Mouse (Mus musculus) heart, embryonic 16.5 days (tissue): ENCODE measurements around the gene Trim62. TPM values are rescaled to one million over a fixed set of nuclear protein-coding genes. Genes with fewer than 3 reads are reported as not detected.

ENCODE experiments used
- ATAC-seq: fragments of 200-750 bp; cut with Nextera tagmentation; replicated peaks from 2 replicates; pipeline ENCODE4 v1.8.0; 2017; ENCODE audit warnings: moderate number of reproducible peaks; ENCODE audit not compliant: insufficient read depth, low FRiP score; ENCODE audit errors: extremely low read depth
- H3K27ac ChIP-seq: fragments of 300-500 bp; sonication (generic); 2 replicates; pipeline ENCODE4 v1.5.1; 2014; ENCODE audit warnings: mild to moderate bottlenecking, low read length, control low read depth, moderate library complexity
- H3K27me3 ChIP-seq: fragments of 300-500 bp; sonication (generic); 2 replicates; pipeline ENCODE4 v1.6.1; 2014; ENCODE audit warnings: low read length, mixed read lengths; ENCODE audit not compliant: control insufficient read depth, insufficient read depth
- H3K36me3 ChIP-seq: fragments of 300-500 bp; sonication (generic); 2 replicates; pipeline ENCODE4 v1.6.1; 2014; ENCODE audit not compliant: control insufficient read depth, insufficient read depth
- H3K4me1 ChIP-seq: fragments of 300-500 bp; sonication (generic); 2 replicates; pipeline ENCODE4 v1.6.1; 2014; ENCODE audit warnings: low read length, mixed read lengths; ENCODE audit not compliant: control insufficient read depth, insufficient read depth
- H3K4me2 ChIP-seq: fragments of 300-500 bp; sonication (generic); 2 replicates; pipeline ENCODE4 v1.6.1; 2014; ENCODE audit warnings: low read depth, mild to moderate bottlenecking, control low read depth, low read length
- H3K4me3 ChIP-seq: fragments of 300-500 bp; sonication (generic); 2 replicates; pipeline ENCODE4 v1.5.1; 2014; ENCODE audit warnings: mild to moderate bottlenecking, control low read depth, low read length
- H3K9ac ChIP-seq: fragments of 300-500 bp; sonication (generic); 2 replicates; pipeline ENCODE4 v1.6.1; 2014; ENCODE audit warnings: low read length, control low read depth
- H3K9me3 ChIP-seq: fragments of 300-500 bp; sonication (generic); replicated peaks from 2 replicates; pipeline ENCODE4 v1.6.1; 2016; ENCODE audit warnings: low read length; ENCODE audit not compliant: control insufficient read depth
- WGBS: fragments of 180-500 bp; shearing (Covaris S2); extraction: QIAGEN DNeasy Blood & Tissue Kit; methylation state at CpG from one replicate; pipeline ENCODE4 v1.1.7; 2014; 5-methylcytosine and 5-hydroxymethylcytosine counted together
- polyA plus RNA-seq: library from polyadenylated mRNA; unstranded; fragments of >200 nt; fragmentation: Nextera tagmentation; extraction: Ambion mirVana; gene quantifications from 2 replicates; pipeline ENCODE4 v1.2.1, GENCODE M21; 2015

The Trim62 gene
- polyA plus RNA-seq, 1 experiment from 2014 or later = 1.6 TPM

DNA sequence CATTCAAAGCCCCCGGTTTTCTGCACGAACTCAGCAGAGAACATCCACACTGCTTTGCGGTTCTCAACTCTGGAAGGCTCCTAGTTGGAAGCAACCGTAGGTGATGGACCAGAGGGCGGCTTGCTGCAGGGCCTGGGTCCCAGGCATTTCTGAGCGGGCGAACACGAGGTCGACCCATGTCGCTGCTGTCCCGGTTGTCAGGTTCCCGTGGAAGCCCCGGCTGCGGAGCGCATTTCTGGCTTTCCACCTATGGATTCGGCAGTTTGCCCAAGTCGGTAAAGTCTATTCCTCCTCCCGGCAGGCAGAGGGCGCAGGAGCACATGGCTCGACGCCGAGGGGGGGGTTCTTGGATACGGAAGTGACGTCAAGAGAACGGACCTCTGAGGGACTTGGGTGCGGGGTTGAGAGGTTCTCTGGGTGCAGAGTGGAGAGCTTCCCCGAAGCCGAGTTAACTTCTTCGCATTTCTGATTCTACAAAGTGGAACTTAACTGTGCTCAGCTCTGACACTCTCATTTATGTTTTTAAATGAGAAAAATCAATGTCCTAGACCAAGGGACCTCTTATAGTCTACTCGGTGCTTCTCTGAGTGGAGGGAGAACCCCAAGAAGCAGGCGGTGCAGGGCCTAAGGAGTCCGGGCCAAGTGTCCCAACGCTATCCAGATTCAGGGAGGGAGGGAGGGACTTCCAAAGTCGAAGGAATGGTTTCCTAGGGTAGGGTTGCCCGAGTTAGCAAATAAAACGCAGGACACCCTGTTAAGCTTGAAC lies 41.6 kb downstream of the Trim62 start:
- Histone ChIP-seq H3K4me3 (peak overlapping the region; percentile 52), H3K27me3 (no peaks in the 10 kb centered on the region), H3K9ac (peak overlapping the region; percentile 60), H3K36me3 (no peaks in the 10 kb centered on the region), H3K27ac (no peak overlapping the region), H3K4me2 (peak overlapping the region; percentile 72), H3K9me3 (no peaks in the 10 kb centered on the region), H3K4me1 (no peaks in the 10 kb centered on the region)
- 14% methylated on average over 36 of the region's 36 CpGs for WGBS
- peak; percentile 82; the same call in 1 of the 2 replicates for ATAC-seq

DNA sequence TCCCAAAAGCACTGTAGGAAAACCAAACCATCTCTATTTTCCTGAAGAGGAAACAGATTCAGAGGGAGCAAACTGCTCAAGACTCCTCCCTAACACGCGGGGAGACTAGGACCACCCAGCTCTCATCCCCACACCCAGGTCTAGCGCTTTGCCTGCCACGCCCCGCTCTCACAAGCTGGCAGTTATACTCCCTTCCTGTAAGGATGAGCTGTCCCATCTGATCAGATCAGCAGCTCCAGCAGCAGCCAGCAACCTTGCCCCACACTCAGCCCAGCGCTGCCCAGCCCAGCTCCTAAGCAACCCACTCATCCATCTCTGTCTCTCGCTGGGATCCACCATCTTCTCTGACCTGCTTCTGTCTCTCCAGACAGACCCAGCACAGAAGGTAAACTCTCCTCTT lies 49.4 kb downstream of the Trim62 start:
- Histone ChIP-seq H3K9me3 (no peaks in the 10 kb centered on the region), H3K27ac (no peak overlapping the region), H3K4me1 (no peaks in the 10 kb centered on the region), H3K4me2 (no peak overlapping the region), H3K4me3 (no peak overlapping the region), H3K27me3 (no peaks in the 10 kb centered on the region), H3K9ac (no peak overlapping the region), H3K36me3 (no peaks in the 10 kb centered on the region)
- 60% methylated on average over 7 of the region's 7 CpGs for WGBS
- no peak for ATAC-seq

DNA sequence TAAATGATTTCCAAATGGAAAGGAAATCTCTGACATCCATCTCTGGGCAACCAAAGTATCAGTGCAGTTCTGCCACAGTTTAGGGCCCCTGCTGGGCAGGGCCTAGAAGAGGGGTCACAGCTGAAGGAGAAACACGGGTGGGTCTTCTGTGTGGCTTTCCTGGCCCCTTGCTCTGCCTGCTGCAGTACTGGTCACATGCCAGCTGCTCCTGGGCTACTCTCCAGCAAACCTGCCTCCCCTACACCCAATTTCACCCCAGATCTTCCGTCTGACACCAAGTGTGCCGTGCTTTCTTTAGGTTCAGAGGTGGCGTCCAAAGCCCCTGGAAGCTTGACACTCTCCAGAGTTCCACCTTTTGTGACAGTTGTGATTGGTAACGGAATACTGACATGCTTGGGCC lies 52.2 kb downstream of the Trim62 start:
- WGBS = 52% methylated on average over 5 of the region's 5 CpGs
- no peak for ATAC-seq
- no peak overlapping the region for H3K27ac ChIP-seq

DNA sequence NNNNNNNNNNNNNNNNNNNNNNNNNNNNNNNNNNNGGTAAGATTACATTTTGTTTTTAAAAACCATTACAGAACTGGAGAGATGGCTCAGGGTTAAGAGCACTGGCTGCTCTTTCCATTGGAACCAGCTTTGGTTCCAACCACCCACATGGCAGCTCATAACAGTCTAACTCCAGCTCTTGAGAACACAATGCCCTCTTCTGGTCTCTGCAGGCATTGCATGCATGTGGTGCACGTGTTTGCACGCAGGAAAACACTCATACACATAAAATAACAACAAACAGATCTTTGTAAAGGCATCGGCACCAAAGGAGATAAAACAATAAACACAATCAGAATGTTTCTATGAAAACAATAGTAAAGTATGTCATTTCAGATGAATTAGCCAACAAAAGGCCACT lies 59.0 kb downstream of the Trim62 start:
- Histone ChIP-seq H3K36me3 (no peaks in the 10 kb centered on the region; the same call in 1 of the 2 replicates), H3K4me1 (0 out of 2 replicates have a peak, but pooled peaks cover 1% of the 10 kb centered on the region), H3K27ac (no peak overlapping the region), H3K27me3 (no peaks in the 10 kb centered on the region), H3K4me2 (no peak overlapping the region), H3K4me3 (no peak overlapping the region), H3K9me3 (no peaks in the 10 kb centered on the region), H3K9ac (no peak overlapping the region)
- no peak for ATAC-seq
- WGBS = 53% methylated on average over 3 of the region's 3 CpGs

More for the DNA sequence above, 52.2 kb downstream of the Trim62 start:
- Histone ChIP-seq H3K9me3 (no peaks in the 10 kb centered on the region), H3K4me2 (no peak overlapping the region), H3K27me3 (no peaks in the 10 kb centered on the region), H3K4me3 (no peak overlapping the region), H3K36me3 (no peaks in the 10 kb centered on the region), H3K9ac (no peak overlapping the region), H3K4me1 (no peaks in the 10 kb centered on the region)

GRCm38 (mm10) chr4:128946736-128947135 lies 63.4 kb downstream of the Trim62 start:
- Histone ChIP-seq H3K9me3 (no peaks in the 10 kb centered on the region), H3K9ac (no peak overlapping the region), H3K27me3 (0 out of 2 replicates have a peak, but pooled peaks cover 2% of the 10 kb centered on the region), H3K4me2 (no peak overlapping the region), H3K4me3 (no peak overlapping the region), H3K27ac (no peak overlapping the region), H3K4me1 (0 out of 2 replicates have a peak, but pooled peaks cover 4% of the 10 kb centered on the region), H3K36me3 (no peaks in the 10 kb centered on the region; the same call in 1 of the 2 replicates)
- 81% methylated on average over 9 of the region's 9 CpGs for WGBS
- no peak for ATAC-seq

DNA sequence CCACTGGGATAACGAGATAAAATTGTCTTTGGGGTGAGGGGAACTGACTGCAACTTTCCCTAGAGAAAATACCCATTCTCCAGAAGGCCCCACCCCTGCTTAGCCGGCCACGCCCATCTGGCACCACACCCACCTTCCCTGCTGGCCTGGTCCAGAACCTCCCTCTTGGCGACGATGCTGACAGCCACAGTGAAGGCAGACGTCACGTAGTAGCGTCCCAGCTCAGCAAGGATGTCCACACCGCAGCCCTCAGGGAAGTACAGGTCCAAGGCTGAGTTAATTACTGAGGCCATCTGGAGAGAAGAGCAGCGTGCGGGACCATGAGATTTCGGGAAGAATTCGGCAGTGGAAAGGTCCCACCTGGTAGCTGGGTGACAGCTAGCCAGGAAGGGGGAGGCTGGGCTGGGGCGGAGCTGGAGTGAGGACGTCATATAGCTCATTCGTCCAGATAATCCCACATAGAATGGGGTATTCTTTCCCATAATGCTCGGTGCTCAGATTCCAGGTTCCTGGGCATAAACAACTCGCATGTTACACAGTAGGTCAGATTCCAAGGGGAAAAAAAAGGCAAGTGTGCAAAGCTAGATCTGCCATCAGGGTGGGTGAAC lies 64.0 kb downstream of the Trim62 start:
- 15% methylated on average over 18 of the region's 18 CpGs for WGBS

GRCm38 (mm10) chr4:128948137-128948674 lies 64.8 kb downstream of the Trim62 start:
- H3K9me3 ChIP-seq = no peaks in the 10 kb centered on the region
- H3K4me3 ChIP-seq = no peak overlapping the region
- 30% methylated on average over 6 of the region's 6 CpGs for WGBS
- no peak overlapping the region for H3K4me2 ChIP-seq
- no peak overlapping the region for H3K27ac ChIP-seq
- H3K36me3 ChIP-seq = no peaks in the 10 kb centered on the region
- 0 out of 2 replicates have a peak, but pooled peaks cover 4% of the 10 kb centered on the region for H3K4me1 ChIP-seq
- no peak for ATAC-seq
- H3K9ac ChIP-seq = no peak overlapping the region
- 0 out of 2 replicates have a peak, but pooled peaks cover 2% of the 10 kb centered on the region for H3K27me3 ChIP-seq

More for the DNA sequence above, 64.0 kb downstream of the Trim62 start:
- Histone ChIP-seq H3K4me2 (peak overlapping the region; percentile 44), H3K9me3 (no peaks in the 10 kb centered on the region), H3K9ac (peak overlapping the region; percentile 9; the same call in 1 of the 2 replicates), H3K27ac (no peak overlapping the region), H3K4me1 (0 out of 2 replicates have a peak, but pooled peaks cover 4% of the 10 kb centered on the region), H3K27me3 (0 out of 2 replicates have a peak, but pooled peaks cover 2% of the 10 kb centered on the region), H3K36me3 (no peaks in the 10 kb centered on the region; the same call in 1 of the 2 replicates), H3K4me3 (no peak overlapping the region)
- no peak for ATAC-seq

GRCm38 (mm10) chr4:128949470-128950005 lies 66.2 kb downstream of the Trim62 start:
- 38% methylated on average over 15 of the region's 15 CpGs for WGBS
- no peak overlapping the region for H3K4me3 ChIP-seq
- H3K27me3 ChIP-seq = 0 out of 2 replicates have a peak, but pooled peaks cover 2% of the 10 kb centered on the region
- H3K9ac ChIP-seq = no peak overlapping the region
- H3K9me3 ChIP-seq = no peaks in the 10 kb centered on the region
- no peak overlapping the region for H3K4me2 ChIP-seq
- no peaks in the 10 kb centered on the region for H3K36me3 ChIP-seq
- 0 out of 2 replicates have a peak, but pooled peaks cover 4% of the 10 kb centered on the region for H3K4me1 ChIP-seq
- no peak overlapping the region for H3K27ac ChIP-seq
- no peak for ATAC-seq
